Mouse (Mus musculus) CH12.LX (cell line): ENCODE measurements around the gene Espl1. TPM values are rescaled to one million over a fixed set of nuclear protein-coding genes. Genes with fewer than 3 reads are reported as not detected.

Experiments used
- DNase-seq: peaks from one replicate; pipeline ENCODE4 v3.0.0-alpha.2; 2013; ENCODE audit errors: extremely low read depth
- H3K27ac ChIP-seq: 2 replicates; pipeline ENCODE4 v1.5.1; 2012; ENCODE audit warnings: low read depth, mild to moderate bottlenecking, control low read depth, moderate library complexity; ENCODE audit not compliant: insufficient read depth
- H3K27me3 ChIP-seq: replicated peaks from 2 replicates; pipeline ENCODE3; 2012; ENCODE audit warnings: inconsistent platforms
- H3K36me3 ChIP-seq, 2 experiments: replicated peaks in 1 of 2; 2 replicates each; pipeline versions ENCODE3 to v1.6.1; 2012; ENCODE audit warnings: inconsistent platforms in 1 of 2, low read length in 1 of 2, mild to moderate bottlenecking in 1 of 2, mixed read lengths in 1 of 2, moderate library complexity in 1 of 2; ENCODE audit not compliant: control insufficient read depth in 1 of 2, insufficient read depth in 1 of 2
- H3K4me1 ChIP-seq, 2 experiments: 2 replicates each; pipeline ENCODE4 v1.6.1; 2012; ENCODE audit warnings: inconsistent platforms in 1 of 2, moderate library complexity in 1 of 2; ENCODE audit not compliant: insufficient read depth in 2 of 2, control insufficient read depth in 1 of 2
- H3K4me2 ChIP-seq: 2 replicates; pipeline ENCODE4 v1.6.1; 2012; ENCODE audit warnings: low read depth, mild to moderate bottlenecking, control low read depth; ENCODE audit not compliant: poor library complexity, insufficient read depth, severe bottlenecking
- H3K4me3 ChIP-seq, 3 experiments: fragments of 150-350 bp in 1 of 3; sonication (generic) in 1 of 3; replicated peaks in 1 of 3; 2 replicates each; pipeline versions ENCODE3 to v1.5.1; 2011 to 2012; ENCODE audit warnings: low read depth in 2 of 3, low read length in 2 of 3, mild to moderate bottlenecking in 2 of 3, moderate library complexity in 2 of 3, control low read depth in 1 of 3, improper control_type of control experiment in 1 of 3, inconsistent platforms in 1 of 3, mixed read lengths in 1 of 3; ENCODE audit not compliant: poor library complexity in 1 of 3
- H3K79me2 ChIP-seq: replicated peaks from 2 replicates; pipeline ENCODE4 v1.6.1; 2012; ENCODE audit warnings: mild to moderate bottlenecking, moderate library complexity; ENCODE audit not compliant: control insufficient read depth, poor library complexity, insufficient read depth, severe bottlenecking; ENCODE audit errors: extremely low read depth
- H3K9ac ChIP-seq: 2 replicates; pipeline ENCODE4 v1.6.1; 2012; ENCODE audit warnings: low read depth, mild to moderate bottlenecking, control low read depth, moderate library complexity; ENCODE audit not compliant: insufficient read depth
- H3K9me3 ChIP-seq: replicated peaks from 2 replicates; pipeline ENCODE3; 2012; ENCODE audit warnings: low read length, inconsistent platforms, mixed read lengths
- BHLHE40 ChIP-seq: IDR thresholded peaks from 2 replicates; pipeline ENCODE4 v1.6.1; 2011; ENCODE audit warnings: mild to moderate bottlenecking, low read depth, low read length, improper control_type of control experiment
- CHD1 ChIP-seq: IDR thresholded peaks from 2 replicates; pipeline ENCODE4 v1.6.1; 2012; ENCODE audit warnings: low read depth, low read length, improper control_type of control experiment, inconsistent platforms
- E2F4 ChIP-seq: IDR thresholded peaks from 2 replicates; pipeline ENCODE4 v1.6.1; 2011; ENCODE audit warnings: low read depth, low read length, improper control_type of control experiment; ENCODE audit not compliant: insufficient replicate concordance
- ELF1 ChIP-seq: IDR thresholded peaks from 2 replicates; pipeline ENCODE4 v1.6.1; 2014; ENCODE audit warnings: low read depth, mild to moderate bottlenecking, inconsistent platforms, low read length, improper control_type of control experiment
- EP300 ChIP-seq: IDR thresholded peaks from 2 replicates; pipeline ENCODE4 v1.6.1; 2011; ENCODE audit warnings: low read length, improper control_type of control experiment
- ETS1 ChIP-seq: conservative IDR thresholded peaks from 2 replicates; pipeline ENCODE4 v1.6.1; 2012; ENCODE audit warnings: low read depth, mild to moderate bottlenecking, inconsistent platforms, low read length, improper control_type of control experiment, moderate library complexity
- GABPA ChIP-seq: IDR thresholded peaks from 2 replicates; pipeline ENCODE4 v1.6.1; 2012; ENCODE audit warnings: low read depth, low read length, improper control_type of control experiment, inconsistent platforms; ENCODE audit not compliant: insufficient replicate concordance
- HCFC1 ChIP-seq: IDR thresholded peaks from 2 replicates; pipeline ENCODE4 v1.6.1; 2012; ENCODE audit warnings: low read depth, mild to moderate bottlenecking, inconsistent platforms, low read length, improper control_type of control experiment
- IRF4 ChIP-seq: IDR thresholded peaks from 2 replicates; pipeline ENCODE4 v1.6.1; 2014; ENCODE audit warnings: low read depth, mild to moderate bottlenecking, inconsistent platforms, low read length, improper control_type of control experiment
- KAT2A ChIP-seq: IDR thresholded peaks from 2 replicates; pipeline ENCODE4 v1.6.1; 2012; ENCODE audit warnings: low read length, improper control_type of control experiment, inconsistent platforms; ENCODE audit not compliant: insufficient replicate concordance
- MAFK ChIP-seq: IDR thresholded peaks from 2 replicates; pipeline ENCODE4 v1.6.1; 2011; ENCODE audit warnings: low read length, improper control_type of control experiment; ENCODE audit not compliant: insufficient replicate concordance
- MAX ChIP-seq: IDR thresholded peaks from 2 replicates; pipeline ENCODE4 v1.6.1; 2011; ENCODE audit warnings: low read length, improper control_type of control experiment
- MAZ ChIP-seq: IDR thresholded peaks from 2 replicates; pipeline ENCODE4 v1.6.1; 2012; ENCODE audit warnings: low read depth, mild to moderate bottlenecking, inconsistent platforms, low read length, improper control_type of control experiment, moderate library complexity
- MEF2A ChIP-seq: IDR thresholded peaks from 2 replicates; pipeline ENCODE4 v1.6.1; 2014; ENCODE audit warnings: low read depth, mild to moderate bottlenecking, inconsistent platforms, low read length, improper control_type of control experiment, borderline replicate concordance
- MXI1 ChIP-seq: IDR thresholded peaks from 2 replicates; pipeline ENCODE4 v1.6.1; 2011; ENCODE audit warnings: mild to moderate bottlenecking, low read depth, low read length, improper control_type of control experiment
- MYC ChIP-seq: IDR thresholded peaks from 2 replicates; pipeline ENCODE4 v1.6.1; 2011; ENCODE audit warnings: low read depth, mild to moderate bottlenecking, improper control_type of control experiment, low read length
- NELFE ChIP-seq: IDR thresholded peaks from 2 replicates; pipeline ENCODE4 v1.6.1; 2011; ENCODE audit warnings: low read depth, low read length, improper control_type of control experiment
- NRF1 ChIP-seq: IDR thresholded peaks from 2 replicates; pipeline ENCODE4 v1.6.1; 2014; ENCODE audit warnings: low read depth, mild to moderate bottlenecking, inconsistent platforms, low read length, improper control_type of control experiment, moderate library complexity
- PAX5 ChIP-seq: IDR thresholded peaks from 2 replicates; pipeline ENCODE4 v1.6.1; 2012; ENCODE audit warnings: low read length, inconsistent platforms, mixed read lengths
- POLR2A ChIP-seq: IDR thresholded peaks from 2 replicates; pipeline ENCODE4 v1.6.1; 2011; ENCODE audit warnings: low read depth, mild to moderate bottlenecking, improper control_type of control experiment, low read length
- POLR2AphosphoS2 ChIP-seq: IDR thresholded peaks from 2 replicates; pipeline ENCODE4 v1.6.1; 2011; ENCODE audit warnings: low read depth, low read length, improper control_type of control experiment
- RAD21 ChIP-seq: IDR thresholded peaks from 2 replicates; pipeline ENCODE4 v1.6.1; 2011; ENCODE audit warnings: low read depth, mild to moderate bottlenecking, low read length, improper control_type of control experiment, moderate library complexity
- RCOR1 ChIP-seq: conservative IDR thresholded peaks from 2 replicates; pipeline ENCODE4 v1.6.1; 2012; ENCODE audit warnings: low read depth, mild to moderate bottlenecking, inconsistent platforms, low read length, improper control_type of control experiment
- SIN3A ChIP-seq: IDR thresholded peaks from 2 replicates; pipeline ENCODE4 v1.6.1; 2012; ENCODE audit warnings: low read length, improper control_type of control experiment, inconsistent platforms
- SMC3 ChIP-seq: IDR thresholded peaks from 2 replicates; pipeline ENCODE4 v1.6.1; 2011; ENCODE audit warnings: low read depth, low read length, improper control_type of control experiment
- TBP ChIP-seq: conservative IDR thresholded peaks from 2 replicates; pipeline ENCODE4 v1.6.1; 2011; ENCODE audit warnings: low read depth, low read length, improper control_type of control experiment
- TCF12 ChIP-seq: IDR thresholded peaks from 2 replicates; pipeline ENCODE4 v1.6.1; 2014; ENCODE audit warnings: low read depth, mild to moderate bottlenecking, inconsistent platforms, low read length, improper control_type of control experiment
- UBTF ChIP-seq: IDR thresholded peaks from 2 replicates; pipeline ENCODE4 v1.6.1; 2012; ENCODE audit warnings: low read depth, mild to moderate bottlenecking, inconsistent platforms, low read length, improper control_type of control experiment, moderate library complexity
- ZKSCAN1 ChIP-seq: IDR thresholded peaks from 2 replicates; pipeline ENCODE4 v1.6.1; 2012; ENCODE audit warnings: low read depth, inconsistent platforms, low read length, improper control_type of control experiment, borderline replicate concordance
- ZMIZ1 ChIP-seq: IDR thresholded peaks from 2 replicates; pipeline ENCODE4 v1.6.1; 2012; ENCODE audit warnings: low read depth, mild to moderate bottlenecking, inconsistent platforms, low read length, improper control_type of control experiment
- dilution Hi-C: fragments of 300-500 bp; cut with MboI; formaldehyde crosslinking; loops from 2 replicates; pipeline ENCODE4 v1.14.3; 2020; ENCODE audit warnings: low sequenced_read_pairs; ENCODE audit not compliant: extremely low pct_unique_long_range_greater_than_20kb, extremely low pct_ligation_motif_present
- in situ Hi-C: fragments of 300-500 bp; cut with MboI; formaldehyde crosslinking; loops from 3 replicates; pipeline ENCODE4 v1.14.3; 2019; ENCODE audit warnings: low sequenced_read_pairs, low pct_ligation_motif_present, low pct_unique_long_range_greater_than_20kb, mixed read lengths
- polyA plus RNA-seq: library from polyadenylated mRNA; unstranded; fragments of >175 nt; gene quantifications from 2 replicates; pipeline ENCODE4 v1.2.1, GENCODE M21; 2012; ENCODE audit warnings: low read depth; ENCODE audit not compliant: insufficient read length
- total RNA-seq, 2 experiments: library from RNA; depleted of rRNA; stranded (reverse); fragments of 300-350 nt in 1 of 2; fragments of >200 nt in 1 of 2; gene quantifications; 2 replicates each; pipeline ENCODE4 v1.2.3; 2012 to 2014

Gene Espl1
- total and polyA plus RNA-seq, 3 experiments = 41.3 to 80.7 (median 51.0) TPM

DNA sequence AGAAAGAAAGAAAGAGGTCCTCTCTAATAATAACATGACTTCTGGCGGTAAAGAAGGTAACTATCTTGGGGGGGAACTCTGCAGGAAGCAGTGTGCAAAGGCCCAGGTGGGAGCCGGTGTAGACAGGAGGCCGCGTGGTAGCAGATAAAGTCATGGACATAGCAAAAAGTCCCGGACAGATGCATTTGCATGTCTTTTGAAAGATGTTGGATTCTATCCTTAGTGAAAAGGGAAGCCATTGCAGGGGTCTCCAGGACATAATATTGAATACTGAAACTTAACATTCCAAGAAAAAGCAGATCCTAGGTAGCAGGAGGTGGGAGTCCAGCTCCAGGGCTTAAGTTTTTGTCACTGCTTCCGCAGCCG, 17.4 kb upstream of the Espl1 start:
- H3K9ac ChIP-seq = peak overlapping the region; percentile 42; the same call in 1 of the 2 replicates
- TF ChIP-seq RCOR1 (no peak), PAX5 (no peak), ZKSCAN1 (no peak), NRF1 (no peak), MYC (no peak), MAX (no peak), ETS1 (no peak), ZMIZ1 (no peak), TBP (no peak), GABPA (no peak), MXI1 (no peak), MEF2A (no peak), CHD1 (no peak), MAFK (no peak)
- peaks cover 13% of the 10 kb centered on the region; the same call in 1 of the 2 replicates for H3K79me2 ChIP-seq
- peaks cover 21 to 28% of the 10 kb centered on the region in 2 experiments for H3K36me3 ChIP-seq
- H3K27ac ChIP-seq = no peak overlapping the region
- no peaks in the 10 kb centered on the region for H3K27me3 ChIP-seq
- dilution Hi-C loops = no loop called here
- peaks cover 12 to 19% of the 10 kb centered on the region in 2 experiments for H3K4me1 ChIP-seq
- H3K4me3 ChIP-seq = peak overlapping the region; percentile 74 to 87 (median 85)
- in situ Hi-C loops = no loop called here
- H3K4me2 ChIP-seq = peak overlapping the region; percentile 65
- no peaks in the 10 kb centered on the region for H3K9me3 ChIP-seq
- DNase-seq = peak; percentile 63

DNA sequence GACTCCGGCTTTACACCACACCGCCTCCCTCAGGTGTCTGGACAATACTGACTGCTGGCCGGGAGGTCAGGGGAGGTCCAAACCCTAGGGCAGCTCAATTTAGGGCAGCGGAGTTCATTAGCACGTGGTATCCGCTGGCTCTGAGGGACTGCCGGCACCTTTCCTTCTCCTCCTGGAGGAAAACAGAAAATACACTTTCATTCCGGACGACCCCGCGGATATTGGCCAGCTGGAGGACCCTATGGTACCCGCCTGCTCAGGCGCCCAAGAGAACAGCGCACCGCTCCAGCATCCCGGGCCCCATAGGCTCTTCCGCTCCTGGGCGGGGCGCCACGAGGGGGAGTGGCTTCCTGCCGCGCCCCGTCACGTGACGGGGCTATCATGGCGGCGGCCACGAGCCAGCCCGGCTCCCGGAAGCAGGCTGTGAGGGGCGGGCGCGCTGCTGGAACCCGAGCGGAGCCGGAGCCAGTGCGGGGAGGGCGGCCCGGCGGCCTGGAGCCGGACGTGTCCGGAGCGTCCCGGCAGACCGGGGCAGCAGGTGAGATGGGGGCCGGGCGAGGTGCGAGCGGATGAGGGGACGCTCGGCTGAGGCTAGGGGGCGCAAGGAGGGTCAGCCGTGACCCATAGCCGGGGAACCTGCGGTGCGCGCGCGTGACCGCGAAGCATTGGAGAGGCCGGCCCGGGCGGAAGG, 16.8 kb upstream of the Espl1 start, which contains the start of gene Mfsd5:
Gene Mfsd5, plus strand, starts transcription at position 363 of the 691 bp plus-strand sequence.
- peaks cover 21 to 32% of the 10 kb centered on the region in 2 experiments for H3K36me3 ChIP-seq
- dilution Hi-C loops (no loop called here), in situ Hi-C loops (no loop called here)
- H3K27me3 ChIP-seq = no peaks in the 10 kb centered on the region
- H3K4me2 ChIP-seq = peak within 1 kb of the TSS; percentile 67
- H3K27ac ChIP-seq = peak within 1 kb of the TSS; percentile 63
- peak within 1 kb of the TSS; percentile 74 to 87 (median 85) for H3K4me3 ChIP-seq
- peaks cover 12 to 19% of the 10 kb centered on the region in 2 experiments for H3K4me1 ChIP-seq
- no peaks in the 10 kb centered on the region for H3K9me3 ChIP-seq
- peaks cover 13% of the 10 kb centered on the region; the same call in 1 of the 2 replicates for H3K79me2 ChIP-seq
- peak within 1 kb of the TSS; percentile 83 for H3K9ac ChIP-seq
- peak; percentile 93 for DNase-seq
- TF ChIP-seq POLR2A (peak; percentile 97), SMC3 (no peak), MAZ (no peak), UBTF (peak; percentile 98), ETS1 (no peak; the same call in none of the 2 replicates), NELFE (peak; percentile 93), MXI1 (peak; percentile 94), NRF1 (peak; percentile 64), IRF4 (peak; percentile 59; the same call in 1 of the 2 replicates), RCOR1 (0 out of 2 replicates have a peak, but pooled peaks have one; percentile 68), TBP (0 out of 2 replicates have a peak, but pooled peaks have one; percentile 41), MAX (peak; percentile 97), TCF12 (peak; percentile 95), BHLHE40 (peak; percentile 96), ELF1 (peak; percentile 98), EP300 (no peak), SIN3A (peak; percentile 94), POLR2AphosphoS2 (peak; percentile 82; the same call in 1 of the 2 replicates), E2F4 (no peak), ZKSCAN1 (no peak), HCFC1 (peak; percentile 82), MYC (no peak; the same call in none of the 2 replicates), KAT2A (0 out of 2 replicates have a peak, but pooled peaks have one; percentile 64), RAD21 (peak; percentile 34)
